ENCODE assay signal across 10 mouse cellular contexts in the genomic region with DNA sequence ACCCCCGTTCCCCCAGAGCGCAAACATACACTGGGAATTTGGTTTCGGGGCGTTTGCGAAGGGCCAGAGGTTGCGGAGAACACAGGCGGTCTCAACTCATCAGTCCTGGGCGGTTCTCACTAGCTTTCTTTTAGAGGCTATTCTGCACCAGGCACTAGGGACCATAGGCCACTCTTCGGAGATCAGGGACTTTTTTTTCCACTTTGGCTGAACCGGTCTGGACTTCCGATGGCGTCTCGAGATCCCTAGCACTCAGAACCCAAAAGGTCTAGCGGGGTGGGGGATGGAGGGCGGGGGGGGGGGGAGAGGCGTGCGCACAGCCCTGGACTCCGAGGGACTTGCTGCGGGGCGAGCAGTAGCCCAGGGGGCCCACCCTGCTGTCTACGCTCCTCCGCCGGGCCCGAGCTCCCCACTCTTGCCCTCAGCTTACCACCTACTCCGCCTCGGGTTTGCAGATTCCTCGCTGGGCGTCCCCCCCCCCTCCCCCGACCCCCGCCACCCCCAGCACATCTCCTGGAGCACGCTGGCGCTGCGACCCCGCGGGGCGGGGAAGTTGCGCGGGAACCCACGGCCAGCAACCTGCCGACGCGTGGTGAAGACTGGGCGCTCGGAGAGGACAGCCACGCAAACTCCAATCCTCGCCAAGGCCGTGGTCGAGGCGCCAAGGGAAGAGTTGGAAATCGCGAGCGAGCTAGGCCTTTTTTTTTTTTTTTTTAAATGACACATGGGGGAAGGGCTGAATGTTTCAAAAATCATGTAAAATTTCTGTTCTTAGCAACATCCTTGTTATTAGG. TPM values are rescaled to one million over a fixed set of nuclear protein-coding genes. Genes with fewer than 3 reads are reported as not detected.
DNase-seq lines count a peak whose midpoint lies in the region; ATAC-seq and TF ChIP-seq lines count a peak whose summit lies in the region.
"Had no signal": no experiment of that assay in that cellular context is flagged by ENCODE, and none has a peak within 500 bp of the region (broad histone marks: within the 10 kb centered on the region; RNA-seq: fewer than 3 reads in every experiment).

No protein-coding gene starts in this region.

- H3K4me2 ChIP-seq in heart, embryonic 12.5 days = peak overlapping the region; percentile 73
- H3K4me2 ChIP-seq in hindbrain, embryonic 11.5 days (replicated peaks; ENCODE audit: low read depth, low read length) = no peak overlapping the region
- H3K4me2 ChIP-seq in midbrain, embryonic 11.5 days = peak overlapping the region; percentile 47

- 0 out of 2 replicates have a peak, but pooled peaks have one; percentile 7 for ATAC-seq in heart, embryonic 12.5 days (ENCODE audit: insufficient number of reproducible peaks, low FRiP score)
- ATAC-seq in hindbrain, embryonic 11.5 days (ENCODE audit: low FRiP score) = no peak
- ATAC-seq in midbrain, embryonic 11.5 days (ENCODE audit: low FRiP score) = no peak

- peaks cover 75% of the 10 kb centered on the region for H3K27me3 ChIP-seq in heart, embryonic 12.5 days (replicated peaks)
- H3K27me3 ChIP-seq in heart, adult 2 months (ENCODE audit: control insufficient read depth, insufficient read depth, low read length) = peaks cover 35% of the 10 kb centered on the region
- peaks cover 76% of the 10 kb centered on the region for H3K27me3 ChIP-seq in hindbrain, embryonic 11.5 days (ENCODE audit: control insufficient read depth, insufficient read depth, low read length)
- H3K27me3 ChIP-seq in midbrain, embryonic 11.5 days (ENCODE audit: control insufficient read depth, insufficient read depth, low read length) = peaks cover 45% of the 10 kb centered on the region

- TF ChIP-seq EP300 in heart, adult 2 months (IDR thresholded peaks at IDR 0.05; ENCODE audit: insufficient read depth, low read depth, low read length) = no peak

- DNase-seq in heart, adult 2 months = no peak
- peak; percentile 41 for DNase-seq in embryo, embryonic 10 days (ENCODE audit: low spot score)
- DNase-seq in hindbrain, embryonic 11.5 days (ENCODE audit: low spot score) = peak; percentile 40
- peak; percentile 89 for DNase-seq in midbrain, embryonic 11.5 days (ENCODE audit: low spot score, missing footprints)
- no peak for DNase-seq in adipocyte (ENCODE audit: low spot score)
- no peak for DNase-seq in yolk sac, embryonic 10.5 days (ENCODE audit: low spot score)
- DNase-seq in left cerebral cortex, postnatal 10 days (ENCODE audit: extremely low spot score in 1 of 2, low spot score in 2 of 2) = no peak
- DNase-seq: kidney, adult 9 months; right cerebral cortex, adult 18-20 months had no signal

- no peaks in the 10 kb centered on the region for H3K9me3 ChIP-seq in heart, embryonic 12.5 days (replicated peaks)
- H3K9me3 ChIP-seq in hindbrain, embryonic 11.5 days (ENCODE audit: control insufficient read depth, low read length) = no peaks in the 10 kb centered on the region
- H3K9me3 ChIP-seq in midbrain, embryonic 11.5 days (ENCODE audit: control insufficient read depth, low read length) = no peaks in the 10 kb centered on the region

- peaks cover 42% of the 10 kb centered on the region for H3K4me1 ChIP-seq in heart, embryonic 12.5 days (replicated peaks)
- H3K4me1 ChIP-seq in heart, adult 2 months (ENCODE audit: control insufficient read depth, insufficient read depth, low read length) = peaks cover 5% of the 10 kb centered on the region; the same call in 1 of the 2 replicates
- peaks cover 6% of the 10 kb centered on the region for H3K4me1 ChIP-seq in hindbrain, embryonic 11.5 days (replicated peaks; ENCODE audit: control insufficient read depth, insufficient read depth, low read length)
- H3K4me1 ChIP-seq in midbrain, embryonic 11.5 days (ENCODE audit: control insufficient read depth, insufficient read depth, low read length) = peaks cover 48% of the 10 kb centered on the region

- intact Hi-C loops in heart, adult 2 months (cut with DNase I) = loop anchor here (5.0 kb wide), 1 partner anchor 308 kb away; no protein-coding TSS in a partner anchor
- intact Hi-C loops in left cerebral cortex, postnatal 10 days (cut with DNase I) = loop anchor here (2.0 kb wide), 2 partner anchors 53 to 327 kb away; a partner anchor contains a TSS

- WGBS in heart, embryonic 12.5 days = under 1% methylated on average over 46 of the region's 52 CpGs
- WGBS in heart, adult 2 months = 4% methylated on average over 52 of the region's 52 CpGs
- 1% methylated on average over 43 of the region's 52 CpGs for WGBS in hindbrain, embryonic 11.5 days
- 1% methylated on average over 47 of the region's 52 CpGs for WGBS in midbrain, embryonic 11.5 days

- no peak for TF ChIP-seq CTCF in heart, adult 2 months (IDR thresholded peaks at IDR 0.05)

- no peak for TF ChIP-seq POLR2A in heart, adult 2 months (IDR thresholded peaks at IDR 0.05; ENCODE audit: insufficient read depth, low read depth, low read length)

- H3K79me2 ChIP-seq in heart, adult 2 months (replicated peaks; ENCODE audit: control insufficient read depth, insufficient read depth, low read length) = no peaks in the 10 kb centered on the region

- H3K27ac ChIP-seq in heart, embryonic 12.5 days (ENCODE audit: poor library complexity, severe bottlenecking) = no peak overlapping the region
- H3K27ac ChIP-seq in heart, adult 2 months = no peak overlapping the region
- no peak overlapping the region for H3K27ac ChIP-seq in hindbrain, embryonic 11.5 days (ENCODE audit: low read depth, low read length)
- no peak overlapping the region for H3K27ac ChIP-seq in midbrain, embryonic 11.5 days (ENCODE audit: low read depth, low read length)

- H3K36me3 ChIP-seq in heart, embryonic 12.5 days = no peaks in the 10 kb centered on the region
- H3K36me3 ChIP-seq in heart, adult 2 months (ENCODE audit: control insufficient read depth, insufficient read depth, low read length) = no peaks in the 10 kb centered on the region
- H3K36me3 ChIP-seq in hindbrain, embryonic 11.5 days (ENCODE audit: control insufficient read depth, insufficient read depth, low read length) = no peaks in the 10 kb centered on the region
- no peaks in the 10 kb centered on the region for H3K36me3 ChIP-seq in midbrain, embryonic 11.5 days (ENCODE audit: control insufficient read depth, insufficient read depth, low read length)

- H3K9ac ChIP-seq in heart, embryonic 12.5 days = peak overlapping the region; percentile 55
- H3K9ac ChIP-seq in heart, adult 2 months (ENCODE audit: low read depth, low read length) = no peak overlapping the region
- H3K9ac ChIP-seq in hindbrain, embryonic 11.5 days (ENCODE audit: low read depth, low read length) = no peak overlapping the region
- H3K9ac ChIP-seq in midbrain, embryonic 11.5 days (ENCODE audit: low read length) = peak overlapping the region; percentile 17; the same call in 1 of the 2 replicates

- peak overlapping the region; percentile 47 for H3K4me3 ChIP-seq in heart, embryonic 12.5 days
- H3K4me3 ChIP-seq in heart, adult 2 months = no peak overlapping the region
- H3K4me3 ChIP-seq in hindbrain, embryonic 11.5 days (ENCODE audit: low read depth, low read length) = 0 out of 2 replicates have a peak overlapping the region, but pooled peaks have one; percentile 10
- H3K4me3 ChIP-seq in midbrain, embryonic 11.5 days (ENCODE audit: low read depth, low read length) = peak overlapping the region; percentile 23

RNA-seq across cellular contexts. Expression of a gene that starts 52.1 kb away (rescaled TPM):
- 28.5 and 28.6 TPM in 2 replicates for polyA plus RNA-seq in heart, embryonic 12.5 days (2016; fragmentation: Nextera tagmentation; extraction: Ambion mirVana)
- total RNA-seq in heart, adult 2 months (2021) = 10 to 100 TPM; 18.0 to 19.2 TPM
- 14.0 and 18.4 TPM in 2 replicates for polyA plus RNA-seq in heart, adult 2 months (2012; rRNA removed)
- polyA plus RNA-seq in hindbrain, embryonic 11.5 days (2014; fragmentation: Nextera tagmentation; extraction: Ambion mirVana) = 20.2 and 23.1 TPM in 2 replicates
- 28.5 and 29.2 TPM in 2 replicates for polyA plus RNA-seq in midbrain, embryonic 11.5 days (2014; fragmentation: Nextera tagmentation; extraction: Ambion mirVana)
- total RNA-seq in left cerebral cortex, postnatal 10 days (2021) = 10 to 100 TPM; 40.9 to 42.1 TPM

RNA-seq across cellular contexts. Expression of a gene that starts 52.3 kb away (rescaled TPM):
- polyA plus RNA-seq in heart, embryonic 12.5 days (2016; fragmentation: Nextera tagmentation; extraction: Ambion mirVana) = 0.08 TPM in 1 of 2 replicates, not detected in the other
- not detected for total RNA-seq in heart, adult 2 months (2021)
- not detected in 2 replicates for polyA plus RNA-seq in heart, adult 2 months (2012; rRNA removed)
- polyA plus RNA-seq in hindbrain, embryonic 11.5 days (2014; fragmentation: Nextera tagmentation; extraction: Ambion mirVana) = 0.11 and 0.71 TPM in 2 replicates
- 32.2 and 32.6 TPM in 2 replicates for polyA plus RNA-seq in midbrain, embryonic 11.5 days (2014; fragmentation: Nextera tagmentation; extraction: Ambion mirVana)
- 10 to 100 TPM in 1 of 2 experiments, 1 to 10 TPM in 1; 9.4 to 12.8 TPM for total RNA-seq in left cerebral cortex, postnatal 10 days (2021)

Comparison
In these comparisons a context has a peak if more than half of its experiments do, and no peak if none do; other contexts are left out.
1. H3K9ac ChIP-seq: peak in heart, embryonic 12.5 days (single experiment) and midbrain, embryonic 11.5 days (single experiment); none in heart, adult 2 months (single experiment) and hindbrain, embryonic 11.5 days (single experiment).
2. DNase-seq: peak in embryo, embryonic 10 days (single experiment), hindbrain, embryonic 11.5 days (single experiment) and midbrain, embryonic 11.5 days (single experiment); none in heart, adult 2 months (0 of 2), adipocyte (single experiment), yolk sac, embryonic 10.5 days (single experiment) and left cerebral cortex, postnatal 10 days (0 of 2).
3. RNA of a gene that starts 52.3 kb away (polyA plus RNA-seq): 32.2 to 32.6 TPM in midbrain, embryonic 11.5 days; 0.11 to 0.71 TPM in hindbrain, embryonic 11.5 days, 0.08 TPM in heart, embryonic 12.5 days and not detected in heart, adult 2 months; every median in the first group is over 10 times any median in the second.